ENCODE assay signal across 7 mouse cellular contexts in genomic region chr4:44981280-44981973, GRCm38 (mm10). TPM values are rescaled to one million over a fixed set of nuclear protein-coding genes. Genes with fewer than 3 reads are reported as not detected.
DNase-seq lines count a peak whose midpoint lies in the region; ATAC-seq and TF ChIP-seq lines count a peak whose summit lies in the region.

TSS of gene Grhpr (plus strand) at chr4:44981395.

- peaks cover 25% of the 10 kb centered on the region for H3K36me3 ChIP-seq in embryonic facial prominence, embryonic 13.5 days
- H3K36me3 ChIP-seq in heart, adult 2 months (ENCODE audit: control insufficient read depth, insufficient read depth, low read length): no peaks in the 10 kb centered on the region
- H3K36me3 ChIP-seq in limb, embryonic 13.5 days: peaks cover 28% of the 10 kb centered on the region
- no peaks in the 10 kb centered on the region for H3K36me3 ChIP-seq in midbrain, embryonic 16.5 days (ENCODE audit: control insufficient read depth, insufficient read depth, low read length)

- TF ChIP-seq EP300 in heart, adult 2 months (IDR thresholded peaks at IDR 0.05; ENCODE audit: insufficient read depth, low read depth, low read length): no peak

- peaks cover 26% of the 10 kb centered on the region for H3K4me1 ChIP-seq in embryonic facial prominence, embryonic 13.5 days
- peaks cover 7% of the 10 kb centered on the region for H3K4me1 ChIP-seq in heart, adult 2 months (ENCODE audit: control insufficient read depth, insufficient read depth, low read length)
- peaks cover 41% of the 10 kb centered on the region for H3K4me1 ChIP-seq in limb, embryonic 13.5 days
- H3K4me1 ChIP-seq in midbrain, embryonic 16.5 days (ENCODE audit: control insufficient read depth, insufficient read depth, low read length): peaks cover 11% of the 10 kb centered on the region; the same call in 1 of the 2 replicates

- peak within 1 kb of the TSS; percentile 81 for H3K27ac ChIP-seq in embryonic facial prominence, embryonic 13.5 days
- peak within 1 kb of the TSS; percentile 89 for H3K27ac ChIP-seq in heart, adult 2 months
- H3K27ac ChIP-seq in limb, embryonic 13.5 days: peak within 1 kb of the TSS; percentile 86
- 0 out of 2 replicates have a peak within 1 kb of the TSS, but pooled peaks have one; percentile 12 for H3K27ac ChIP-seq in midbrain, embryonic 16.5 days (ENCODE audit: low read length)

- H3K4me2 ChIP-seq in embryonic facial prominence, embryonic 13.5 days: peak within 1 kb of the TSS; percentile 83
- H3K4me2 ChIP-seq in limb, embryonic 13.5 days (replicated peaks): peak within 1 kb of the TSS; percentile 93
- H3K4me2 ChIP-seq in midbrain, embryonic 16.5 days (ENCODE audit: low read length): peak within 1 kb of the TSS; percentile 91

- peak within 1 kb of the TSS; percentile 90 for H3K9ac ChIP-seq in embryonic facial prominence, embryonic 13.5 days
- H3K9ac ChIP-seq in heart, adult 2 months (ENCODE audit: low read depth, low read length): peak within 1 kb of the TSS; percentile 89
- peak within 1 kb of the TSS; percentile 84 for H3K9ac ChIP-seq in limb, embryonic 13.5 days
- peak within 1 kb of the TSS; percentile 80 for H3K9ac ChIP-seq in midbrain, embryonic 16.5 days (ENCODE audit: low read depth, low read length)

- peak; percentile 84 for TF ChIP-seq POLR2A in heart, adult 2 months (IDR thresholded peaks at IDR 0.05; ENCODE audit: insufficient read depth, low read depth, low read length)

- intact Hi-C loops in heart, adult 2 months (cut with DNase I): no loop called here

- peak within 1 kb of the TSS; percentile 81 for H3K4me3 ChIP-seq in embryonic facial prominence, embryonic 13.5 days
- H3K4me3 ChIP-seq in heart, adult 2 months: peak within 1 kb of the TSS; percentile 78
- H3K4me3 ChIP-seq in limb, embryonic 13.5 days: peak within 1 kb of the TSS; percentile 76
- H3K4me3 ChIP-seq in midbrain, embryonic 16.5 days (ENCODE audit: low read depth, low read length): peak within 1 kb of the TSS; percentile 57

- DNase-seq in adrenal gland, postnatal 25 days: peak; percentile 92
- DNase-seq in heart, adult 2 months: peak; percentile 84 to 87
- DNase-seq in kidney, adult 8-10 months: peak; percentile 82 to 84
- peak; percentile 77 to 88 for DNase-seq in spleen, postnatal 10 days (ENCODE audit: low spot score in 2 of 2)

- ATAC-seq in embryonic facial prominence, embryonic 13.5 days (ENCODE audit: insufficient number of reproducible peaks, insufficient read depth, low FRiP score, low TSS enrichment, low read depth): peak; percentile 87
- peak; percentile 94 for ATAC-seq in limb, embryonic 13.5 days (ENCODE audit: low FRiP score, low read depth)
- peak; percentile 89 for ATAC-seq in midbrain, embryonic 16.5 days

- no peaks in the 10 kb centered on the region for H3K9me3 ChIP-seq in embryonic facial prominence, embryonic 13.5 days
- H3K9me3 ChIP-seq in limb, embryonic 13.5 days: no peaks in the 10 kb centered on the region
- H3K9me3 ChIP-seq in midbrain, embryonic 16.5 days (replicated peaks; ENCODE audit: control insufficient read depth, low read length, poor library complexity, severe bottlenecking): no peaks in the 10 kb centered on the region

- TF ChIP-seq CTCF in heart, adult 2 months (IDR thresholded peaks at IDR 0.05): peak; percentile 62

- H3K27me3 ChIP-seq in embryonic facial prominence, embryonic 13.5 days: no peaks in the 10 kb centered on the region
- H3K27me3 ChIP-seq in heart, adult 2 months (ENCODE audit: control insufficient read depth, insufficient read depth, low read length): no peaks in the 10 kb centered on the region
- H3K27me3 ChIP-seq in limb, embryonic 13.5 days: no peaks in the 10 kb centered on the region
- no peaks in the 10 kb centered on the region for H3K27me3 ChIP-seq in midbrain, embryonic 16.5 days (ENCODE audit: control insufficient read depth, insufficient read depth, low read depth, low read length)

- H3K79me2 ChIP-seq in heart, adult 2 months (replicated peaks; ENCODE audit: control insufficient read depth, insufficient read depth, low read length): no peaks in the 10 kb centered on the region

- WGBS in embryonic facial prominence, embryonic 13.5 days: under 1% methylated on average over 40 of the region's 40 CpGs
- under 1% methylated on average over 40 of the region's 40 CpGs for WGBS in heart, adult 2 months
- 1% methylated on average over 40 of the region's 40 CpGs for WGBS in limb, embryonic 13.5 days
- WGBS in midbrain, embryonic 16.5 days: under 1% methylated on average over 39 of the region's 40 CpGs

RNA-seq across cellular contexts. Expression of gene Grhpr, which starts in this region (rescaled TPM):
- total RNA-seq in adrenal gland, postnatal 25 days (2021): 196 and 217 TPM in 2 replicates
- 47.1 and 53.2 TPM in 2 replicates for polyA plus RNA-seq in embryonic facial prominence, embryonic 13.5 days (2015; fragmentation: Nextera tagmentation; extraction: Ambion mirVana)
- total RNA-seq in heart, adult 2 months (2021): 10 to 100 TPM; 32.2 to 38.4 TPM
- polyA plus RNA-seq in heart, adult 2 months (2012; rRNA removed): 60.7 and 66.6 TPM in 2 replicates
- polyA plus RNA-seq in limb, embryonic 13.5 days (2015; fragmentation: Nextera tagmentation; extraction: Ambion mirVana): 58.2 TPM in 2 replicates
- polyA plus RNA-seq in midbrain, embryonic 16.5 days (2015; fragmentation: Nextera tagmentation; extraction: Ambion mirVana): 23.9 and 27.2 TPM in 2 replicates

Comparison
In these comparisons a context has a peak if more than half of its experiments do, and no peak if none do; other contexts are left out.
1. Peak in every context shown above with its lines: DNase-seq, ATAC-seq, H3K4me3 ChIP-seq and H3K27ac ChIP-seq.
2. H3K27ac ChIP-seq: peak in every context shown above with its lines; median percentile 89 in heart, adult 2 months; 86 in limb, embryonic 13.5 days; 81 in embryonic facial prominence, embryonic 13.5 days; 12 in midbrain, embryonic 16.5 days.